Mouse (Mus musculus): ENCODE measurements at regions not wholly inside any gene's neighbourhood (a gene's known extent, or its start where the extent isn't known, plus 50 kb on each side); places are given as distances from the start of the nearest gene placed in this dataset.

DNA sequence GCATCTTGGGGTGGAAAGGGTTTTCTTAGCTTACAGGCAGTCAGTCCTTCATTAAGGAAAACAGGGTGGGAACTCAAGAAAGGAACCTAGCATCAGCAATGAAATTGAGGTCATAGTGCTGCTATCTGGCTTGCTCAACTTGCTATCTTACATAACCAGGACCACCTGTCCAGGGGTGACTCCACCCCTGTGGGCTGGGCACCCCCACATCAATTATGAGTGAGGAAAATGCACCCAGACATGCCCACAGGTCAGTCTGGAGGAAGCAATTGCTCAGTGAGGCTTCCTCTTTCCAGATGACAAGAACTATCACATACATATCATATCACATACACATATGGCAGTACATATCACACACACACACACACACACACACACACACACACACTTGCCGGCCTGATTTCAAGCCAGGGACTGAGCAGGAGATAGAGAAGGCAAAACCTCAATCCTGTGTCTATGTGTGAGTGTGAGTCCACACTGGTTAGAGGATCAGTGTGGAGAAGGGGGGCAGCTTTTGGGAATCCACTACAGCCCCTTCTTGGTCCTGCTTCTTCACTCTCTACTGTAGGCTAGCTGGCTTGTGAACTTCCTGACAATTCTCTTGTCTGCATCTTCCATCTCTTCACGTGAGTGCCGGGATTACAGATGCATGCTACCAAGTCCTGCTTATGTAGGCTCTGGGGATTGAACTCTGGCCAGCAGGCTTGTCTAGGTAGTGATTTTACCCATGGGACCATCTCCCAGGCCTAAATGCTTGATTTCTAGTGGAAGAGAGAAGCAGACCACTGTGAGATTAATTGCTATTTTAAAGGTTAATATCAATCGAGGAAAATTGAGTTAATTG, 96.4 kb upstream of the Pgrmc2 start:
- TF ChIP-seq EP300 (IDR thresholded peaks at IDR 0.05; ENCODE audit: insufficient read depth, low read depth, low read length) (no peak), POLR2A (IDR thresholded peaks at IDR 0.05; ENCODE audit: insufficient read depth, low read depth, low read length) (no peak), CTCF (IDR thresholded peaks at IDR 0.05) (no peak)

Measured in heart, adult 2 months (tissue).